Mouse (Mus musculus): Measurements from ENCODE around the gene Grhl1. TPM values are rescaled to one million over a fixed set of nuclear protein-coding genes. Genes with fewer than 3 reads are reported as not detected.
A peak's percentile ranks its signal among the peaks of the same experiment; 100 is the strongest.

Gene Grhl1
- total and polyA plus RNA-seq, 2 experiments from 2014 or later = 0.55 to 0.88 TPM

DNA sequence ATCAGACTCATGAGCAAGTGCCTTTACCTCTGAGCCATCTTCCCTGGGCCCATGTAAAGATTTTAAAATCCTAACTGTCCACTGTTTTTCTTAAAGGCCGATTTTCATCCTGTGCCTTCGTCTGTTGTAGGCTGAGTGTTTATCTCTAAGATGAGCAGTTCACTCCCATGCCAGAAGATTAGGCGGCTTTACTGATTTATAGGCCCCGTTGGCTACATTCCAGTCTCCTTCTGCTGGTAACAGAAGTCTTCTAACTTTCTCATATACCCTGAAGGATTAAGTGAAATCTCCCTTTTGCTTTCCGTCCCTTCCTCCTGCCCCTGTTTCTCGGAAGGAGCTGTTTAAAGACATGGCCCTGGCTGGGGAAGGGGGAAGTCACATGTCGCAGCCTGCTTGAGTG, 2.8 kb downstream of the Grhl1 start:
- WGBS = 44% methylated on average over 7 of the region's 7 CpGs
- H3K36me3 ChIP-seq (replicated peaks; ENCODE audit: control insufficient read depth, insufficient read depth, low read length) = no peaks in the 10 kb centered on the region; the same call in 1 of the 2 replicates

DNA sequence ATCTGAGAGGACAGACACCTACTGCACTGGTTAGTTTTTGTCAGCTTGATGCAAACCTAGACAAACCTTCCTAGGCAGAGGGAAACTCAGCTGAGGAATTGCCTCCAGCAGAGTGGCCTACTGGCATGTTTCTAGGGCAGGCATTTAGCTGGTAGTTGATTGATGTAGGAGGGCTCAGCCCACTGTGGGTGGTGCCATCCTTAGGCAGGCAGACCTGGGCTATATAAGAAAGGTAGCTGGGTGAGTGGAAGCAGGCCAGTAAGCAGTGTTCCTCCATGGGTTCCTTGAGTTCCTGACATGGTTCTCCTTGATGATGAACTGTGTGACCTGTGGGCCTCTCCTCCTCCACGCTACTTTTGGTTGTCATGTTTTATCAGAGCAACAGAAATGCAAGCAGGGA, 8.4 kb downstream of the Grhl1 start:
- Histone ChIP-seq H3K36me3 (replicated peaks; ENCODE audit: control insufficient read depth, insufficient read depth, low read length) (no peaks in the 10 kb centered on the region; the same call in 1 of the 2 replicates), H3K9ac (replicated peaks; ENCODE audit: low read depth, low read length) (no peak overlapping the region), H3K4me2 (ENCODE audit: low read depth, low read length) (no peak overlapping the region), H3K27ac (ENCODE audit: low read depth) (no peak overlapping the region), H3K9me3 (replicated peaks; ENCODE audit: control insufficient read depth, low read length) (no peaks in the 10 kb centered on the region), H3K4me1 (ENCODE audit: control insufficient read depth, insufficient read depth) (no peaks in the 10 kb centered on the region; the same call in 1 of the 2 replicates), H3K27me3 (ENCODE audit: control insufficient read depth, insufficient read depth, low read length) (no peaks in the 10 kb centered on the region), H3K4me3 (ENCODE audit: low read depth, low read length) (no peak overlapping the region)
- 53% methylated on average over 1 of the region's 1 CpGs for WGBS
- TF ChIP-seq EP300 (IDR thresholded peaks at IDR 0.05; ENCODE audit: low read depth) = no peak
- TF ChIP-seq CTCF (IDR thresholded peaks at IDR 0.05; ENCODE audit: low read depth) = no peak
- no peak for ATAC-seq (ENCODE audit: insufficient read depth, low read depth)
- no peak for DNase-seq (ENCODE audit: low spot score)

More for the DNA sequence above, 2.8 kb downstream of the Grhl1 start:
- no peak overlapping the region for H3K27ac ChIP-seq (ENCODE audit: low read depth)
- ATAC-seq (ENCODE audit: insufficient read depth, low read depth) (no peak), DNase-seq (ENCODE audit: low spot score) (no peak)
- H3K9me3 ChIP-seq (replicated peaks; ENCODE audit: control insufficient read depth, low read length) = no peaks in the 10 kb centered on the region
- H3K27me3 ChIP-seq (ENCODE audit: control insufficient read depth, insufficient read depth, low read length) = peaks cover 17% of the 10 kb centered on the region; the same call in 1 of the 2 replicates
- no peak overlapping the region for H3K4me3 ChIP-seq (ENCODE audit: low read depth, low read length)
- TF ChIP-seq CTCF (IDR thresholded peaks at IDR 0.05; ENCODE audit: low read depth) (no peak), EP300 (IDR thresholded peaks at IDR 0.05; ENCODE audit: low read depth) (no peak)
- peaks cover 4% of the 10 kb centered on the region for H3K4me1 ChIP-seq (ENCODE audit: control insufficient read depth, insufficient read depth)
- H3K9ac ChIP-seq (replicated peaks; ENCODE audit: low read depth, low read length) = no peak overlapping the region
- H3K4me2 ChIP-seq (ENCODE audit: low read depth, low read length) = no peak overlapping the region

DNA sequence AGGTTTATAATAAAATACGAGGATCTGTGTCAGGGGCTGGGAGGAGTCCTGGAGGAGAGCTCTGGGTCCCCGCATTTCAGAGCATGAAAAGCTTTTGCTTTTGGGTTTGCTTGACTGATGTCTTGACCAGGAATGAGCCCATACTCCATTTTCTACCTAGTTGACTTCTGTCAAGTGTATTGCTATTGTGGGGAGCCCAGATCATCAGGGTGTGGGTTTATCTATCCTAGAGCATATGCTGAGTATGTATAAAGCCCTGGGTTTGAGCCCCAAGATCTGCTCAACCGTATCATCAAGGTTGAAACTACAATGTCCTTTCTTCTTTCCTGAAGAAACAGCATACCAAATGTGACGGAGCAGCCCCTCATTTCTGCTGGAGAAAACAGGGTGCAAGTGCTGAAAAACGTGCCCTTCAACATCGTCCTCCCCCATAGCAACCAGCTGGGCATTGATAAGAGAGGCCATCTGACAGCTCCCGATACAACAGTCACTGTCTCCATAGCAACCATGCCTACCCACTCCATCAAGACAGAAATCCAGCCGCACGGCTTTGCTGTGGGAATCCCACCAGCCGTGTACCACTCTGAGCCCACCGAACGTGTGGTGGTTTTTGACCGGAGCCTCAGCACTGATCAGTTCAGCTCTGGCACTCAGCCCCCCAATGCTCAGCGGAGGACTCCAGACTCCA, 9.1 kb downstream of the Grhl1 start:
- no peak for ATAC-seq (ENCODE audit: insufficient read depth, low read depth)
- H3K4me3 ChIP-seq (ENCODE audit: low read depth, low read length) = no peak overlapping the region
- no peaks in the 10 kb centered on the region for H3K27me3 ChIP-seq (ENCODE audit: control insufficient read depth, insufficient read depth, low read length)
- no peak for DNase-seq (ENCODE audit: low spot score)
- TF ChIP-seq EP300 (IDR thresholded peaks at IDR 0.05; ENCODE audit: low read depth) (no peak), CTCF (IDR thresholded peaks at IDR 0.05; ENCODE audit: low read depth) (no peak)
- 61% methylated on average over 14 of the region's 14 CpGs for WGBS
- no peak overlapping the region for H3K27ac ChIP-seq (ENCODE audit: low read depth)
- no peaks in the 10 kb centered on the region for H3K9me3 ChIP-seq (replicated peaks; ENCODE audit: control insufficient read depth, low read length)
- no peak overlapping the region for H3K9ac ChIP-seq (replicated peaks; ENCODE audit: low read depth, low read length)
- H3K4me1 ChIP-seq (ENCODE audit: control insufficient read depth, insufficient read depth) = no peaks in the 10 kb centered on the region; the same call in 1 of the 2 replicates
- no peaks in the 10 kb centered on the region; the same call in 1 of the 2 replicates for H3K36me3 ChIP-seq (replicated peaks; ENCODE audit: control insufficient read depth, insufficient read depth, low read length)
- no peak overlapping the region for H3K4me2 ChIP-seq (ENCODE audit: low read depth, low read length)

DNA sequence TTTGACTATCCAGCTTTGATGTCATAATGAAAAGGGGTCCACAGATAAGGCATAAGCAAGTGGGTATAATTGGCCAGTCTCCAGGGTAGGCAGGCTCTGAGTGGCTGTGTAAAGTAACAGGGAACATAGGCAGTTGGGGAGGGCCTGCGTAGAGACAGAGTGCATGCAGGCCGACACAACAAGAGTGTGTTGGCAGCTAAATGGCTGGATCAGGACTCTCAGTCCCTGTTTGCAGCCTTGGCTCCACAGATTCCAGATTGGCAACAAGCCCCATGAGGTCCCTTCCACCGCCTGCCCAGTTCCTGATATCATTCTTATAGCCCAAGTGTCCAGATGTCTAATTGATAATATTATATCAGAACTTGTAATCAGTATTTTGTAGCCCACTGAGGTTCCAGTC, 11.6 kb downstream of the Grhl1 start:
- Histone ChIP-seq H3K27me3 (ENCODE audit: control insufficient read depth, insufficient read depth, low read length) (no peaks in the 10 kb centered on the region), H3K9ac (replicated peaks; ENCODE audit: low read depth, low read length) (no peak overlapping the region), H3K27ac (ENCODE audit: low read depth) (no peak overlapping the region), H3K4me3 (ENCODE audit: low read depth, low read length) (no peak overlapping the region), H3K4me1 (ENCODE audit: control insufficient read depth, insufficient read depth) (no peaks in the 10 kb centered on the region; the same call in 1 of the 2 replicates), H3K4me2 (ENCODE audit: low read depth, low read length) (no peak overlapping the region), H3K9me3 (replicated peaks; ENCODE audit: control insufficient read depth, low read length) (no peaks in the 10 kb centered on the region), H3K36me3 (replicated peaks; ENCODE audit: control insufficient read depth, insufficient read depth, low read length) (no peaks in the 10 kb centered on the region)
- ATAC-seq (ENCODE audit: insufficient read depth, low read depth) (peak; percentile 58), DNase-seq (ENCODE audit: low spot score) (no peak)
- WGBS = 27% methylated on average over 3 of the region's 3 CpGs
- TF ChIP-seq EP300 (IDR thresholded peaks at IDR 0.05; ENCODE audit: low read depth) (no peak), CTCF (IDR thresholded peaks at IDR 0.05; ENCODE audit: low read depth) (no peak)

DNA sequence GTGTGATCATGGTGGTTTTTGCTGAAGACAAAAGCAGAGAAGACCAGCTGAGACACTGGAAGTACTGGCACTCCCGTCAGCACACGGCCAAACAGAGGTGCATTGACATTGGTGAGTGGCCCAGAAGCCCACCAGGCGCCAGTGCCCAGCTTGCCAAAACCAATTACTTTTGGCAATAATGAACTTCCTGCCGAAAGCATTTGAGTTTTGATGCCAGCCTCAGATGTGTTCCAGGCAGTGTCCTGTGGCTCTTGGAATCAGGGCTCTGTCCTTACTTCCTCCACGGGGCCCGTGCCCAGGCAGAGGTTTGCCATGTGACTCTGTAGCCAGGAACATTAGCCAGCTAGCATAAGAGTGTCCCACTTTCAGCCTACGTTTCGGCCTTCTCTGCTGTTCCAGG, 12.8 kb downstream of the Grhl1 start:
- no peaks in the 10 kb centered on the region for H3K9me3 ChIP-seq (replicated peaks; ENCODE audit: control insufficient read depth, low read length)
- H3K4me1 ChIP-seq (ENCODE audit: control insufficient read depth, insufficient read depth) = no peaks in the 10 kb centered on the region; the same call in 1 of the 2 replicates
- TF ChIP-seq CTCF (IDR thresholded peaks at IDR 0.05; ENCODE audit: low read depth) = no peak
- no peak for TF ChIP-seq EP300 (IDR thresholded peaks at IDR 0.05; ENCODE audit: low read depth)
- no peaks in the 10 kb centered on the region for H3K36me3 ChIP-seq (replicated peaks; ENCODE audit: control insufficient read depth, insufficient read depth, low read length)
- 82% methylated on average over 8 of the region's 8 CpGs for WGBS
- no peaks in the 10 kb centered on the region for H3K27me3 ChIP-seq (ENCODE audit: control insufficient read depth, insufficient read depth, low read length)
- H3K27ac ChIP-seq (ENCODE audit: low read depth) = no peak overlapping the region
- no peak overlapping the region for H3K9ac ChIP-seq (replicated peaks; ENCODE audit: low read depth, low read length)
- no peak overlapping the region for H3K4me3 ChIP-seq (ENCODE audit: low read depth, low read length)
- no peak for ATAC-seq (ENCODE audit: insufficient read depth, low read depth)
- DNase-seq (ENCODE audit: low spot score) = no peak
- H3K4me2 ChIP-seq (ENCODE audit: low read depth, low read length) = no peak overlapping the region

DNA sequence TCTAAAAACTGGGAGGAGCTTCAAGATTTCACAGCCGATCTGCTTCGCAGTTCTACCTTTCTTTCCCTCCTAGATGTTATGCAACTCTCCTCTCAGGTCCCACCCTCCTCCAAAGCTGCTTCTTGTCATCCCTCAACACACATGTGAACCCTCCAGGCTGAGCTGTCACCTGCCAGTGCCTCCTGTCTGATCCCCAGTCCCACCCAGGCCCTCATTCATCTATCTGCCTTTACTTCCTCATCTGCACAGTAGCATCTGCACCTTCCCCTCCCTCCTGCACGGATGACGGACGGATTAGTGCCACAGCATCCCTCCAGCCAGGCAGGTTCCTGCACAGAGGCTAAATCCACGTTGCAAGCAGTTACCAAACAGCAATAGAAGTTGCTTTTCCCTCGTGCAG, 14.1 kb downstream of the Grhl1 start:
- Histone ChIP-seq H3K9ac (replicated peaks; ENCODE audit: low read depth, low read length) (no peak overlapping the region), H3K4me3 (ENCODE audit: low read depth, low read length) (no peak overlapping the region), H3K27me3 (ENCODE audit: control insufficient read depth, insufficient read depth, low read length) (no peaks in the 10 kb centered on the region), H3K9me3 (replicated peaks; ENCODE audit: control insufficient read depth, low read length) (no peaks in the 10 kb centered on the region), H3K27ac (ENCODE audit: low read depth) (no peak overlapping the region), H3K4me1 (ENCODE audit: control insufficient read depth, insufficient read depth) (no peaks in the 10 kb centered on the region; the same call in 1 of the 2 replicates), H3K36me3 (replicated peaks; ENCODE audit: control insufficient read depth, insufficient read depth, low read length) (no peaks in the 10 kb centered on the region), H3K4me2 (ENCODE audit: low read depth, low read length) (no peak overlapping the region)
- DNase-seq (ENCODE audit: low spot score) (no peak), ATAC-seq (ENCODE audit: insufficient read depth, low read depth) (no peak)
- no peak for TF ChIP-seq CTCF (IDR thresholded peaks at IDR 0.05; ENCODE audit: low read depth)
- no peak for TF ChIP-seq EP300 (IDR thresholded peaks at IDR 0.05; ENCODE audit: low read depth)
- 82% methylated on average over 7 of the region's 7 CpGs for WGBS
